Mouse (Mus musculus) MEL (cell line): ENCODE results near the gene Eaf1.

Experiments
- CTCF ChIP-seq, 3 experiments: IDR thresholded peaks in 2 of 3; conservative IDR thresholded peaks in 1 of 3; 2 replicates each; pipeline ENCODE4 v1.5.1; 2011 to 2012; ENCODE audit warnings: low read length in 3 of 3, low read depth in 2 of 3, mild to moderate bottlenecking in 2 of 3, improper control_type of control experiment in 1 of 3, inconsistent platforms in 1 of 3, mixed read lengths in 1 of 3, moderate library complexity in 1 of 3; ENCODE audit not compliant: control insufficient read depth in 1 of 3, insufficient read depth in 1 of 3, poor library complexity in 1 of 3, severe bottlenecking in 1 of 3
- MAZ ChIP-seq: IDR thresholded peaks from 2 replicates; pipeline ENCODE4 v1.6.1; 2012; ENCODE audit warnings: low read depth, mild to moderate bottlenecking, inconsistent platforms, low read length, improper control_type of control experiment
- NRF1 ChIP-seq: IDR thresholded peaks from 2 replicates; pipeline ENCODE4 v1.6.1; 2014; ENCODE audit warnings: low read depth, mild to moderate bottlenecking, inconsistent platforms, low read length, improper control_type of control experiment, moderate library complexity; ENCODE audit not compliant: poor library complexity, insufficient read depth, severe bottlenecking
- POLR2A ChIP-seq, 2 experiments: IDR thresholded peaks; 2 replicates each; pipeline ENCODE4 v1.6.1; 2011 to 2012; ENCODE audit warnings: low read length in 2 of 2, mild to moderate bottlenecking in 2 of 2, control low read depth in 1 of 2, improper control_type of control experiment in 1 of 2, low read depth in 1 of 2, moderate library complexity in 1 of 2; ENCODE audit not compliant: control insufficient read depth in 1 of 2, insufficient read depth in 1 of 2, poor library complexity in 1 of 2
- TAL1 ChIP-seq: IDR thresholded peaks from 2 replicates; pipeline ENCODE4 v1.6.1; 2012; ENCODE audit warnings: mild to moderate bottlenecking, inconsistent platforms, low read length, moderate library complexity, mixed read lengths

DNA sequence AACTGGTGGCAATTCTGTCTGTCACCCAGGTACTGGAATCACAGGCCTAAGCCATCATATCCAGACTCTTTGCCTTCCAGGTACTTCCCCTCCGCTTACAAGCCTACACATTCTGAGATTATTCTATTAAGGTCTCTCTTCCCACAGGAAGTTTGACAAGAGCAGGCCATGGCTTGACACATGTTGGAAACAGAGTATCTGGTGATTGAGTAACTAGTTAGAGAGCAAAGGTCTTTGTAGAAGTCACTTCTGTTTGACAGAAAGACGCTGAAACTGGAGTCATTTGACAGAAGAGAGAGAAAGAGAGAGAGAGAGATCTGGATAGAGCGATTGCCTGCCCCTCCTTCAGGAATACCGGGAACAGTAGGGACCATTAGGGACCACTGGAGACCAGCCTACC, 36.6 kb downstream of the Eaf1 start:
- TF ChIP-seq NRF1 (no peak), MAZ (no peak), CTCF (IDR thresholded peaks at IDR 0.05 in 2 of 3, conservative IDR thresholded peaks at IDR 0.05 in 1 of 3; ENCODE audit: control insufficient read depth in 1 of 3, insufficient read depth in 1 of 3, low read depth in 2 of 3, low read length in 3 of 3, poor library complexity in 1 of 3, severe bottlenecking in 1 of 3) (no peak), TAL1 (no peak), POLR2A (IDR thresholded peaks at IDR 0.05; ENCODE audit: control insufficient read depth in 1 of 2, insufficient read depth in 1 of 2, low read depth in 1 of 2, low read length in 2 of 2, poor library complexity in 1 of 2) (no peak)
